ENCODE assay signal across 14 mouse cellular contexts in genomic region chrX:140588534-140588933, GRCm38 (mm10). TPM values are rescaled to one million over a fixed set of nuclear protein-coding genes. Genes with fewer than 3 reads are reported as not detected.
DNase-seq lines count a peak whose midpoint lies in the region; TF ChIP-seq lines count a peak whose summit lies in the region.
"Had no signal": no experiment of that assay in that cellular context is flagged by ENCODE, and none has a peak within 500 bp of the region (broad histone marks: within the 10 kb centered on the region; RNA-seq: fewer than 3 reads in every experiment).

No protein-coding gene starts in this region.

- H3K4me3 ChIP-seq in gastrocnemius, adult 2 months = no peak overlapping the region

- peak overlapping the region; percentile 40; the same call in 1 of the 2 replicates for H3K27ac ChIP-seq in gastrocnemius, adult 2 months

- no peak for DNase-seq in gastrocnemius, adult 2 months
- no peak for DNase-seq in gastrocnemius, adult 18-20 months (ENCODE audit: low spot score)
- peak; percentile 92 for DNase-seq in heart, adult 11 months
- DNase-seq in heart, postnatal 14 days = no peak
- DNase-seq: adrenal gland, adult 2 months; adrenal gland, adult 8-10 months; adrenal gland, postnatal 10 days; adrenal gland, postnatal 14 days; adrenal gland, postnatal 25 days; adrenal gland, postnatal 36 days; B cell, adult 2 months; cerebellum, adult 11 months; cerebellum, adult 11-12 months; cerebellum, adult 18-20 months had no signal

- TF ChIP-seq CTCF in gastrocnemius, adult 2 months (IDR thresholded peaks at IDR 0.05) = no peak

- intact Hi-C loops in gastrocnemius, adult 2 months (cut with DNase I) = no loop called here
- intact Hi-C loops in heart, postnatal 14 days (cut with DNase I) = no loop called here

RNA-seq across cellular contexts. Expression of gene Tsc22d3, which starts 11.9 kb away (rescaled TPM):
- 100 to 1,000 TPM; 243 to 420 TPM for total RNA-seq in gastrocnemius, adult 2 months (2021)
- 100 to 1,000 TPM; 239 to 501 TPM for total RNA-seq in gastrocnemius, adult 18-20 months (2021)
- 100 to 1,000 TPM; 256 to 263 TPM for total RNA-seq in heart, postnatal 14 days (2021)
